Mouse (Mus musculus): ENCODE measurements around the gene Bmt2. TPM values are rescaled to one million over a fixed set of nuclear protein-coding genes. Genes with fewer than 3 reads are reported as not detected.

Bmt2 gene
- polyA plus RNA-seq, 1 experiment from 2014 or later = 14.8 TPM

DNA sequence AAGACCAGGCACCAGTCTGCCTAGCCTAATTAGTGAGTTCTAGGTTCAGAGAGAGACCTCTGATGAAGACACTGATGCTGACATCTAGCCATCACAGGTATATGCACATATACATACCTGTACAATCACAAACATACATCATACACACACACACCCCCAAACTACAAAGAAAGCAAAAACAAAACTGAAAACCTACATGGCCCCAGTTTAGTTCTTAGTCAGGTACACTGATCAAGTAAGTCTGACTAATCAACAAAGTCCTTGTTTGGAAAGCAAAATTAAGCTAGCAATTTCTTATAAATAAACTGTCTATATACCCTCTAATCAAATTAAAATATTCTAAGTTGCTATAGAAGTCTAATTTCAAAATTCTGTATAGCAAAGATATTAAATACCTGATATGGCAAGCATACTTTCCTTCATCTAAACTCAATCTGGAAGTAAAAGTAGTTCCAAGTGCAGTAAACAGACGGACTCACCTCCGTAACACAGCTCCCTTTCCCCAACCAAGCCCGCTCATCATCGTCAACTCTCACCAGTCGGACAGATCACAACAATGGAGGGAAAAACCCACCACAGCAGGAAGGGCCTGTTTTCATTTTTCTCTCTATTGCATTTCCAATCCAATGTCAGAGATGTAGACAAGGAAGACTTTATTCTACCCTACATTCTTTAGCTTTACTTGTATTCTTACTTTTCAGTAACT is 3.0 kb downstream of the Bmt2 start:
- no peak for ATAC-seq
- WGBS = 85% methylated on average over 5 of the region's 5 CpGs

DNA sequence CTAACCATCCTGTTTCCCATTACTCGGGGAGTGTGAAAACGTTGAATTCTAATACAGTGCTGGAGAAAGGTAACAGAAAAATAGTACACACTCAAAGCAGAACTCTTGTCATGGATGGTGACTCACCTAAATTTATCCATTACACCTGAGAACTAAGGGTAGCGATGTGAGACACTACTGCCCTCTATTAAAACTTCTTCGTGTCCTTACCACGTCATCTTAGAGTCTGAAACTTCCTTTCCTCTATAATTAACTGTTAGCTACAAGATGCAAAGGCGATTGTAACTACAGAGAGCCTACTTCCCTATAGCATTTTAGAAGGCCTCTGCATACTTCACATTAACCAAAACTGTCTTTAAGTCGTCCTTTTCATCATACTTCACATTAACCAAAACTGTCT is 12.1 kb downstream of the Bmt2 start:
- Histone ChIP-seq H3K4me2 (replicated peaks) (no peak overlapping the region), H3K27ac (no peak overlapping the region), H3K9ac (no peak overlapping the region), H3K4me3 (replicated peaks) (no peak overlapping the region), H3K9me3 (no peaks in the 10 kb centered on the region), H3K36me3 (no peaks in the 10 kb centered on the region), H3K27me3 (replicated peaks) (no peaks in the 10 kb centered on the region), H3K4me1 (replicated peaks) (no peaks in the 10 kb centered on the region)
- WGBS = 86% methylated on average over 7 of the region's 7 CpGs
- no peak for ATAC-seq

More for the DNA sequence above, 3.0 kb downstream of the Bmt2 start:
- Histone ChIP-seq H3K36me3 (no peaks in the 10 kb centered on the region), H3K4me3 (replicated peaks) (no peak overlapping the region), H3K4me1 (replicated peaks) (no peaks in the 10 kb centered on the region), H3K27me3 (replicated peaks) (no peaks in the 10 kb centered on the region), H3K4me2 (replicated peaks) (no peak overlapping the region), H3K9ac (no peak overlapping the region), H3K27ac (no peak overlapping the region), H3K9me3 (no peaks in the 10 kb centered on the region)

GRCm38 (mm10) chr6:13658016-13658415 is 19.8 kb downstream of the Bmt2 start:
- H3K4me3 ChIP-seq (replicated peaks) = no peak overlapping the region
- H3K36me3 ChIP-seq = 0 out of 2 replicates have a peak, but pooled peaks cover 3% of the 10 kb centered on the region
- H3K4me1 ChIP-seq (replicated peaks) = no peaks in the 10 kb centered on the region
- H3K9me3 ChIP-seq = no peaks in the 10 kb centered on the region
- no peak overlapping the region for H3K27ac ChIP-seq
- no peaks in the 10 kb centered on the region for H3K27me3 ChIP-seq (replicated peaks)
- H3K4me2 ChIP-seq (replicated peaks) = no peak overlapping the region
- no peak overlapping the region for H3K9ac ChIP-seq
- WGBS = 98% methylated on average over 2 of the region's 2 CpGs
- no peak for ATAC-seq

GRCm38 (mm10) chr6:13654081-13654480 is 23.7 kb downstream of the Bmt2 start:
- H3K27ac ChIP-seq = no peak overlapping the region
- H3K4me2 ChIP-seq (replicated peaks) = no peak overlapping the region
- H3K4me3 ChIP-seq (replicated peaks) = no peak overlapping the region
- no peaks in the 10 kb centered on the region for H3K9me3 ChIP-seq
- no peaks in the 10 kb centered on the region for H3K36me3 ChIP-seq
- no peak overlapping the region for H3K9ac ChIP-seq
- ATAC-seq = no peak
- H3K4me1 ChIP-seq (replicated peaks) = no peaks in the 10 kb centered on the region
- H3K27me3 ChIP-seq (replicated peaks) = no peaks in the 10 kb centered on the region

DNA sequence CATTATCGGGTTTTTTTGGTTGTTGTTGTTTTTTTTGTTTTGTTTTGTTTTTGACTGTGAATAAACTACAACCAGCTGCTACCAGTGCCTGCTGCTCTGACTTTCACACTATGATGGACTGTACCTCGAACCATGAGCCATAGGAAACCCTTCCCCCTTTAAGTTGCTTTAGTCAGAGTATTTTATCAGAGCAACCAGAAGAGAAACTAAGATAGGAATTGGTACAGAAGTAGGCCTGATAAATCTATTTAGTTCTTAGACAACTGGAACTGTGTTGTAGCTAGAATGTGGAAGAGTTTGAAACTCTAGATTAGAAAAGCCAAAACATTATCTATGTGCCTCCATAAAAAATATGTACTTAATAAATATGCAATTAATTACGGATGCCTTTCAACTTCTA is 25.5 kb downstream of the Bmt2 start:
- Histone ChIP-seq H3K36me3 (no peaks in the 10 kb centered on the region), H3K4me1 (replicated peaks) (no peaks in the 10 kb centered on the region), H3K4me3 (replicated peaks) (no peak overlapping the region), H3K9me3 (no peaks in the 10 kb centered on the region), H3K9ac (no peak overlapping the region), H3K4me2 (replicated peaks) (no peak overlapping the region), H3K27ac (no peak overlapping the region), H3K27me3 (replicated peaks) (no peaks in the 10 kb centered on the region)
- WGBS = 96% methylated on average over 3 of the region's 3 CpGs
- no peak for ATAC-seq

DNA sequence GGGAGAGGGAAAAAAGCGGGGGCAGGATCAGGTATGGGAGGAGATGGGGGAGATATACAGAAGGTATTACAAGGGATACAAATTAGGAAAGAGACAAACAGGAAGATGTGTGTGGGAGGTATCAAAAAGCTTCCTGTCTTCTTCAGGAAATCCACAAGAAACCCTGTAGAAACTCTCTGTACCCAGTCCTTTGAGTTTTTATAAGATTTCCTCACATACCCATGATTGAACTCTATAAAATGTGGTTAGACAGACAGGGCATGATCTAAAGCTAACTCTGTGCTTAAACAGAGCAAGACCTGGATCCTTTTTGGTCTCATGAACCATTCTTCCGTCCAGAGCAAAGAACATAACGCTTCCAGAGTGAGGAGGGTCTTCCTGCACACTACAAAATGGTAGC is 26.9 kb downstream of the Bmt2 start:
- 93% methylated on average over 3 of the region's 3 CpGs for WGBS
- no peak overlapping the region for H3K4me2 ChIP-seq (replicated peaks)
- no peak overlapping the region for H3K9ac ChIP-seq
- H3K4me1 ChIP-seq (replicated peaks) = no peaks in the 10 kb centered on the region
- no peak overlapping the region for H3K27ac ChIP-seq
- H3K4me3 ChIP-seq (replicated peaks) = no peak overlapping the region
- no peaks in the 10 kb centered on the region for H3K27me3 ChIP-seq (replicated peaks)
- H3K9me3 ChIP-seq = no peaks in the 10 kb centered on the region
- H3K36me3 ChIP-seq = no peaks in the 10 kb centered on the region
- no peak for ATAC-seq

DNA sequence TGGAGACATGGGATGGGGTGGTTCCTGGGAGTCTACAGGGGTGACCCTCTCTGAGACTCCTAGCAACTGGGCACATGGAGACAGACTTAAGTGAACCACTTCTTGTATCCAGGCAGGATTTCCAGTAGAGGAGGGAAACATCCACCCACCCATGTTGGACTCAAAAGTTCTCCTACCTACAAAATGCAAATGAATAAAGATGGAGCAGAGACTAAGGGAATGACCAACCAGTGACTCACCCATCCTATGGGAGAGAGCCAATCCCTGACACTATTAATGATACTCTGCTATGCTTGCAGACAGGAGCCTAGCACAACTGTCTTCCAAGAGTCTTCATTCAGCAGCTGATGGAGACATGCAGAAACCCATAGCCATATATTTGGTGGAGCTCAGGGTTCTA is 29.5 kb downstream of the Bmt2 start:
- H3K4me3 ChIP-seq (replicated peaks) = no peak overlapping the region
- H3K4me2 ChIP-seq (replicated peaks) = no peak overlapping the region
- no peaks in the 10 kb centered on the region for H3K27me3 ChIP-seq (replicated peaks)
- H3K27ac ChIP-seq = no peak overlapping the region
- no peak overlapping the region for H3K9ac ChIP-seq
- no peaks in the 10 kb centered on the region for H3K4me1 ChIP-seq (replicated peaks)
- H3K36me3 ChIP-seq = no peaks in the 10 kb centered on the region
- H3K9me3 ChIP-seq = no peaks in the 10 kb centered on the region
- no peak for ATAC-seq

DNA sequence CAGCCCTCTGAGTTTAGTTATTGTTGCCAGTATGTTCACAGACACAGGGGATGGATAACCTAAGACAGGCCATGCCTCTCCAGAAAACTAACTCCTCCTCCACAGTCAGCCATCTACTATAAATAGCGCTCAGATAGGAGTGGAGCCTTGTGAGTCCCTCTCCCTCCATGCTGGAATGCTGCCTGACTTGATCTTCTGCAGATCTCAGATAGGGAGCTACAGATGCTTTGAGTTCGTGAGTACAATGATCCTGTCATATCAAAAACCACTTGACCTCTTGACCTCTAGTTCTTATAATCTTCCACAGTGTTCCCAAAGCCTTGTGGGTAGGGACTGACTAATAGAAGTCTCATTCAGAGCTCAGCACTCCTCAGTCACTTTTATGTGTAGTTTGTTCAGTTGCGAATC is 41.2 kb downstream of the Bmt2 start:
- Histone ChIP-seq H3K4me2 (replicated peaks) (no peak overlapping the region), H3K4me1 (replicated peaks) (no peaks in the 10 kb centered on the region), H3K9ac (no peak overlapping the region), H3K27me3 (replicated peaks) (no peaks in the 10 kb centered on the region), H3K4me3 (replicated peaks) (no peak overlapping the region), H3K27ac (no peak overlapping the region), H3K9me3 (no peaks in the 10 kb centered on the region), H3K36me3 (no peaks in the 10 kb centered on the region)
- peak; percentile 82 for ATAC-seq
- WGBS = 51% methylated on average over 3 of the region's 3 CpGs

DNA sequence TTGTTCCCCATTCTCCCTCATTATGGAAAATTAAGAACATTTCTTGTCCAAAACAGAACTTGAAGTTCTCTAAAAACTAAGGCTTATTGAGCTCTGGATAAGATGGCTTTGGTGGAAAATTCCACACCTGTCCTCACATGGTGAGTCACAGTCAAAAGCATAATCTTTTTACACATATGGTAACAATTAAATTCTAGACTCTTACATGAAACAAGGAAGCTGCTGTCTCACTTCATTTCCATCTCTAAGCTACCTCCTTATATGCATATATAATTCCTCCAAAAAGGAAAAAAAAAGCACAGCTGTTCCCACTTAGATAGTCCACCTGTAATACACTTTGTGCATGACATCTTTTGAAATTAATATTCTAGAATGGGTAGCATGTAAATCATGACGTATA is 45.2 kb downstream of the Bmt2 start:
- Histone ChIP-seq H3K27ac (no peak overlapping the region), H3K4me3 (replicated peaks) (no peak overlapping the region)

GRCm38 (mm10) chr6:13630607-13631006 is 47.2 kb downstream of the Bmt2 start:
- Histone ChIP-seq H3K4me1 (replicated peaks) (no peaks in the 10 kb centered on the region), H3K27ac (no peak overlapping the region), H3K27me3 (replicated peaks) (no peaks in the 10 kb centered on the region), H3K4me2 (replicated peaks) (no peak overlapping the region), H3K9ac (no peak overlapping the region), H3K4me3 (replicated peaks) (no peak overlapping the region), H3K9me3 (no peaks in the 10 kb centered on the region), H3K36me3 (no peaks in the 10 kb centered on the region; the same call in 1 of the 2 replicates)
- ATAC-seq = no peak
- WGBS = 77% methylated on average over 2 of the region's 2 CpGs

More for the DNA sequence above, 45.2 kb downstream of the Bmt2 start:
- Histone ChIP-seq H3K4me2 (replicated peaks) (no peak overlapping the region), H3K9me3 (no peaks in the 10 kb centered on the region), H3K36me3 (no peaks in the 10 kb centered on the region; the same call in 1 of the 2 replicates), H3K27me3 (replicated peaks) (no peaks in the 10 kb centered on the region), H3K4me1 (replicated peaks) (no peaks in the 10 kb centered on the region), H3K9ac (no peak overlapping the region)
- no peak for ATAC-seq
- WGBS = 92% methylated on average over 1 of the region's 1 CpGs

GRCm38 (mm10) chr6:13619618-13620017 is 58.1 kb downstream of the Bmt2 start:
- H3K9ac ChIP-seq = no peak overlapping the region
- no peak for ATAC-seq
- 79% methylated on average over 2 of the region's 2 CpGs for WGBS
- H3K36me3 ChIP-seq = no peaks in the 10 kb centered on the region
- no peak overlapping the region for H3K4me3 ChIP-seq (replicated peaks)
- no peak overlapping the region for H3K4me2 ChIP-seq (replicated peaks)
- no peaks in the 10 kb centered on the region for H3K9me3 ChIP-seq
- no peaks in the 10 kb centered on the region for H3K4me1 ChIP-seq (replicated peaks)
- H3K27me3 ChIP-seq (replicated peaks) = no peaks in the 10 kb centered on the region
- H3K27ac ChIP-seq = no peak overlapping the region

DNA sequence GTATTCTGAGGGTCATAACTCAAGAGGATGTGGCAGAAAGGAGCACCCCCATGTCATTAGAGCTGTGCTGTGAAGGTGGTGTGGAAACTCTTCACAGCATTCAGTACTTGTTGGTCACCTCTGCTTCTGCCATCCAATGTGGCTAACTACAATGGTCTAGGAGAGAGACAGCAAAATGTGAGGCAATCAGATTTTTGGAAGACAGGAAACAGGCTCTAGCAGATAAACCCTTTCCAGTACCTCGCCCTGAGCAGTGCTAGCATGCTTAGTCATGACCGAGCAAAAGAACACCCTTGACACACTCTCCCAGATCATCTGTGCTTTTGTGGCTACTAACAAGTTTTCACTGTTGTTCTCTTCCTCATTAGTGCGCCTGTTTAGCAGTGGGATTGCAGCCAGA is 60.7 kb downstream of the Bmt2 start:
- Histone ChIP-seq H3K27me3 (replicated peaks) (no peaks in the 10 kb centered on the region), H3K9me3 (no peaks in the 10 kb centered on the region), H3K4me2 (replicated peaks) (no peak overlapping the region), H3K9ac (no peak overlapping the region), H3K4me3 (replicated peaks) (no peak overlapping the region), H3K27ac (no peak overlapping the region), H3K4me1 (replicated peaks) (no peaks in the 10 kb centered on the region), H3K36me3 (no peaks in the 10 kb centered on the region)
- ATAC-seq = no peak
- 86% methylated on average over 3 of the region's 3 CpGs for WGBS

DNA sequence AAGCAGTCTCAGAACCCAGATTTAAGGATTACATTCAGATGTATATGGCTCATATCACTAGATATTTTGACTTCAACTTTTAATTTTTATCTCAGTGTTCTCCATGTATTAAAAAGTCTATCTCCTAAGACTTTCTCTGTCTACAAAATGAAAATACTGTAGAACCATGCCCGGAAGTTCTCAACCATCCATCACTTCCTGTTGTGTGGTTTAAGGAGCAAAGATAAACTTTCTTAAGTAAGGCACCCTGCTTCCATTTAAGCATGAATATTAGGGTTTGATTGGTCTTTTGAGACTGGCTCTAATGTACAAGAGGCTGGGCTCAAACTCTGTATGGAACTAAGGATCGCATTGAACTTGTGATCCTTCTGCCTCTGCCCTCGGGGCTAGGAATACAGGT is 63.2 kb downstream of the Bmt2 start:
- H3K27ac ChIP-seq = no peak overlapping the region
- no peak overlapping the region for H3K9ac ChIP-seq
- no peaks in the 10 kb centered on the region for H3K4me1 ChIP-seq (replicated peaks)
- no peaks in the 10 kb centered on the region for H3K36me3 ChIP-seq
- no peak overlapping the region for H3K4me2 ChIP-seq (replicated peaks)
- ATAC-seq = no peak
- H3K4me3 ChIP-seq (replicated peaks) = no peak overlapping the region
- no peaks in the 10 kb centered on the region for H3K27me3 ChIP-seq (replicated peaks)
- no peaks in the 10 kb centered on the region for H3K9me3 ChIP-seq
- WGBS = 86% methylated on average over 3 of the region's 3 CpGs
